Mouse (Mus musculus): ENCODE measurements around the gene Sspo. TPM values are rescaled to one million over a fixed set of nuclear protein-coding genes. Genes with fewer than 3 reads are reported as not detected.

The Sspo gene
- total RNA-seq, 1 experiment: 0.27 TPM

GRCm38 (mm10) chr6:48546271-48546670 is 98.2 kb downstream of the Sspo start:
- Histone ChIP-seq H3K27ac (ENCODE audit: insufficient read depth, low read depth, low read length, poor library complexity, severe bottlenecking) (no peak overlapping the region), H3K9ac (ENCODE audit: insufficient read depth, low read depth, low read length, poor library complexity, severe bottlenecking) (no peak overlapping the region), H3K9me3 (ENCODE audit: control insufficient read depth, insufficient read depth, low read depth, low read length) (no peaks in the 10 kb centered on the region), H3K4me1 (ENCODE audit: control insufficient read depth in 2 of 2, insufficient read depth in 2 of 2, low read length in 2 of 2, poor library complexity in 1 of 2) (peaks cover 0 to 3% of the 10 kb centered on the region in 2 experiments; a peak in 1 of 4 replicates), H3K4me3 (ENCODE audit: insufficient read depth in 1 of 2, low read depth in 1 of 2, low read length in 2 of 2, poor library complexity in 1 of 2, severe bottlenecking in 1 of 2) (no peak overlapping the region), H3K36me3 (ENCODE audit: control insufficient read depth, insufficient read depth, low read length, poor library complexity, severe bottlenecking) (no peaks in the 10 kb centered on the region)
- in situ Hi-C loops (cut with MboI; ENCODE audit: low sequenced_read_pairs in 2 of 2, unreplicated experiment in 2 of 2): no loop called here
- no peak for DNase-seq (ENCODE audit: low read depth, low spot score)
- TF ChIP-seq ZC3H11A (IDR thresholded peaks at IDR 0.05; ENCODE audit: borderline replicate concordance, low read depth, low read length) (no peak), HCFC1 (IDR thresholded peaks at IDR 0.05; ENCODE audit: borderline replicate concordance, insufficient read depth, low read length) (no peak), CHD2 (IDR thresholded peaks at IDR 0.05; ENCODE audit: low read depth, low read length) (no peak), ZNF384 (IDR thresholded peaks at IDR 0.05; ENCODE audit: low read depth, low read length) (no peak)

GRCm38 (mm10) chr6:48546858-48547257 is 98.8 kb downstream of the Sspo start:
- H3K9ac ChIP-seq (ENCODE audit: insufficient read depth, low read depth, low read length, poor library complexity, severe bottlenecking): no peak overlapping the region
- no peaks in the 10 kb centered on the region for H3K36me3 ChIP-seq (ENCODE audit: control insufficient read depth, insufficient read depth, low read length, poor library complexity, severe bottlenecking)
- in situ Hi-C loops (cut with MboI; ENCODE audit: low sequenced_read_pairs in 2 of 2, unreplicated experiment in 2 of 2): no loop called here
- no peaks in the 10 kb centered on the region for H3K9me3 ChIP-seq (ENCODE audit: control insufficient read depth, insufficient read depth, low read depth, low read length)
- peaks cover 0 to 2% of the 10 kb centered on the region in 2 experiments; a peak in 1 of 4 replicates for H3K4me1 ChIP-seq (ENCODE audit: control insufficient read depth in 2 of 2, insufficient read depth in 2 of 2, low read length in 2 of 2, poor library complexity in 1 of 2)
- TF ChIP-seq MAFK (IDR thresholded peaks at IDR 0.05; ENCODE audit: insufficient read depth, low read depth, low read length) (no peak), HCFC1 (IDR thresholded peaks at IDR 0.05; ENCODE audit: borderline replicate concordance, insufficient read depth, low read length) (no peak), ZC3H11A (IDR thresholded peaks at IDR 0.05; ENCODE audit: borderline replicate concordance, low read depth, low read length) (no peak), ZNF384 (IDR thresholded peaks at IDR 0.05; ENCODE audit: low read depth, low read length) (no peak), CHD2 (IDR thresholded peaks at IDR 0.05; ENCODE audit: low read depth, low read length) (no peak)
- no peak overlapping the region for H3K4me3 ChIP-seq (ENCODE audit: insufficient read depth in 1 of 2, low read depth in 1 of 2, low read length in 2 of 2, poor library complexity in 1 of 2, severe bottlenecking in 1 of 2)
- no peak for DNase-seq (ENCODE audit: low read depth, low spot score)
- no peak overlapping the region for H3K27ac ChIP-seq (ENCODE audit: insufficient read depth, low read depth, low read length, poor library complexity, severe bottlenecking)

GRCm38 (mm10) chr6:48548314-48548713 is 100.3 kb downstream of the Sspo start:
- DNase-seq (ENCODE audit: low read depth, low spot score): no peak
- Histone ChIP-seq H3K4me1 (ENCODE audit: control insufficient read depth in 2 of 2, insufficient read depth in 2 of 2, low read length in 2 of 2, poor library complexity in 1 of 2) (no peaks in the 10 kb centered on the region), H3K27ac (ENCODE audit: insufficient read depth, low read depth, low read length, poor library complexity, severe bottlenecking) (no peak overlapping the region), H3K9me3 (ENCODE audit: control insufficient read depth, insufficient read depth, low read depth, low read length) (no peaks in the 10 kb centered on the region), H3K36me3 (ENCODE audit: control insufficient read depth, insufficient read depth, low read length, poor library complexity, severe bottlenecking) (no peaks in the 10 kb centered on the region), H3K4me3 (ENCODE audit: insufficient read depth in 1 of 2, low read depth in 1 of 2, low read length in 2 of 2, poor library complexity in 1 of 2, severe bottlenecking in 1 of 2) (no peak overlapping the region), H3K9ac (ENCODE audit: insufficient read depth, low read depth, low read length, poor library complexity, severe bottlenecking) (no peak overlapping the region)
- TF ChIP-seq ZC3H11A (IDR thresholded peaks at IDR 0.05; ENCODE audit: borderline replicate concordance, low read depth, low read length): no peak
- TF ChIP-seq MAFK (IDR thresholded peaks at IDR 0.05; ENCODE audit: insufficient read depth, low read depth, low read length): no peak
- TF ChIP-seq CHD2 (IDR thresholded peaks at IDR 0.05; ENCODE audit: low read depth, low read length): no peak
- no peak for TF ChIP-seq ZNF384 (IDR thresholded peaks at IDR 0.05; ENCODE audit: low read depth, low read length)
- no peak for TF ChIP-seq HCFC1 (IDR thresholded peaks at IDR 0.05; ENCODE audit: borderline replicate concordance, insufficient read depth, low read length)
- in situ Hi-C loops (cut with MboI; ENCODE audit: low sequenced_read_pairs in 2 of 2, unreplicated experiment in 2 of 2): no loop called here

Other genes starting within 250 kb of the Sspo start
- gene Krba1, start 52.6 kb upstream of the Sspo start, total RNA-seq (2012; rRNA removed): 22.8 and 24.9 TPM in 2 replicates
- 0.53 and 1.3 TPM in 2 replicates for gene Zfp467, start 2.4 kb upstream of the Sspo start, total RNA-seq (2012; rRNA removed)
- 13.5 and 15.9 TPM in 2 replicates for gene Atp6v0e2, start 89.4 kb downstream of the Sspo start, total RNA-seq (2012; rRNA removed)
- 2.0 and 5.1 TPM in 2 replicates for gene Lrrc61, start 106.6 kb downstream of the Sspo start, total RNA-seq (2012; rRNA removed)
- 0.18 and 0.42 TPM in 2 replicates for gene Rarres2, start 124.6 kb downstream of the Sspo start, total RNA-seq (2012; rRNA removed)
- not detected in 2 replicates for gene Gm45021, start 141.4 kb downstream of the Sspo start, total RNA-seq (2012; rRNA removed)
- gene Repin1, start 145.7 kb downstream of the Sspo start, total RNA-seq (2012; rRNA removed): 17.4 and 22.8 TPM in 2 replicates
- not detected in 2 replicates for gene Gm44965, start 145.7 kb downstream of the Sspo start, total RNA-seq (2012; rRNA removed)
- 3.5 and 3.8 TPM in 2 replicates for gene Zfp775, start 153.8 kb downstream of the Sspo start, total RNA-seq (2012; rRNA removed)
- gene AI854703, start 178.5 kb downstream of the Sspo start, total RNA-seq (2012; rRNA removed): 0.67 and 0.90 TPM in 2 replicates
- gene Gimap8, start 199.0 kb downstream of the Sspo start, total RNA-seq (2012; rRNA removed): 0.11 and 0.22 TPM in 2 replicates
- 2.9 and 3.4 TPM in 2 replicates for gene Gimap9, start 227.9 kb downstream of the Sspo start, total RNA-seq (2012; rRNA removed)
- gene Gimap4, start 236.3 kb downstream of the Sspo start, total RNA-seq (2012; rRNA removed): 0.26 and 0.67 TPM in 2 replicates

All from ES-E14 (cell line).